Mouse (Mus musculus): ENCODE results near the gene Sypl2. TPM values are rescaled to one million over a fixed set of nuclear protein-coding genes. Genes with fewer than 3 reads are reported as not detected.

Sypl2 gene
- polyA plus RNA-seq, 1 experiment: 3.1 TPM

GRCm38 (mm10) chr3:108209001-108209400 is 17.4 kb downstream of the Sypl2 start:
- no peak overlapping the region for H3K4me3 ChIP-seq (replicated peaks; ENCODE audit: extremely low read depth, low read depth, low read length)
- TF ChIP-seq CTCF (IDR thresholded peaks at IDR 0.05; ENCODE audit: insufficient read depth, low read length) (no peak), POLR2A (IDR thresholded peaks at IDR 0.05; ENCODE audit: borderline replicate concordance, extremely low read depth, low read depth, low read length) (no peak)
- no peak for DNase-seq
- H3K4me1 ChIP-seq (ENCODE audit: control insufficient read depth, insufficient read depth, low read length): peaks cover 6% of the 10 kb centered on the region
- WGBS: 80% methylated on average over 3 of the region's 3 CpGs

- no peak overlapping the region for H3K4me3 ChIP-seq (replicated peaks; ENCODE audit: extremely low read depth, low read depth, low read length)
- no peak for DNase-seq
- H3K4me1 ChIP-seq (ENCODE audit: control insufficient read depth, insufficient read depth, low read length): peaks cover 6% of the 10 kb centered on the region
- WGBS: 81% methylated on average over 15 of the region's 15 CpGs
- TF ChIP-seq POLR2A (IDR thresholded peaks at IDR 0.05; ENCODE audit: borderline replicate concordance, extremely low read depth, low read depth, low read length): no peak
- TF ChIP-seq CTCF (IDR thresholded peaks at IDR 0.05; ENCODE audit: insufficient read depth, low read length): no peak
Observed at GRCm38 (mm10) chr3:108206731-108207375, 19.6 kb downstream of the Sypl2 start.

GRCm38 (mm10) chr3:108205601-108206000 is 20.8 kb downstream of the Sypl2 start:
- TF ChIP-seq POLR2A (IDR thresholded peaks at IDR 0.05; ENCODE audit: borderline replicate concordance, extremely low read depth, low read depth, low read length) (no peak), CTCF (IDR thresholded peaks at IDR 0.05; ENCODE audit: insufficient read depth, low read length) (no peak)
- WGBS: 90% methylated on average over 8 of the region's 8 CpGs
- Histone ChIP-seq H3K4me1 (ENCODE audit: control insufficient read depth, insufficient read depth, low read length) (peaks cover 9% of the 10 kb centered on the region), H3K4me3 (replicated peaks; ENCODE audit: extremely low read depth, low read depth, low read length) (no peak overlapping the region)
- no peak for DNase-seq

GRCm38 (mm10) chr3:108204470-108204869 is 22.0 kb downstream of the Sypl2 start:
- WGBS: 72% methylated on average over 11 of the region's 11 CpGs
- DNase-seq: no peak
- Histone ChIP-seq H3K4me1 (ENCODE audit: control insufficient read depth, insufficient read depth, low read length) (peaks cover 7% of the 10 kb centered on the region), H3K4me3 (replicated peaks; ENCODE audit: extremely low read depth, low read depth, low read length) (no peak overlapping the region)
- no peak for TF ChIP-seq CTCF (IDR thresholded peaks at IDR 0.05; ENCODE audit: insufficient read depth, low read length)
- TF ChIP-seq POLR2A (IDR thresholded peaks at IDR 0.05; ENCODE audit: borderline replicate concordance, extremely low read depth, low read depth, low read length): no peak

GRCm38 (mm10) chr3:108203621-108204325 is 22.7 kb downstream of the Sypl2 start:
- no peak overlapping the region for H3K4me3 ChIP-seq (replicated peaks; ENCODE audit: extremely low read depth, low read depth, low read length)
- H3K4me1 ChIP-seq (ENCODE audit: control insufficient read depth, insufficient read depth, low read length): peaks cover 9% of the 10 kb centered on the region
- DNase-seq: peak; percentile 84
- TF ChIP-seq POLR2A (IDR thresholded peaks at IDR 0.05; ENCODE audit: borderline replicate concordance, extremely low read depth, low read depth, low read length) (no peak), CTCF (IDR thresholded peaks at IDR 0.05; ENCODE audit: insufficient read depth, low read length) (peak; percentile 87)
- 68% methylated on average over 11 of the region's 11 CpGs for WGBS

GRCm38 (mm10) chr3:108203212-108203611 is 23.2 kb downstream of the Sypl2 start:
- peaks cover 9% of the 10 kb centered on the region for H3K4me1 ChIP-seq (ENCODE audit: control insufficient read depth, insufficient read depth, low read length)
- no peak for DNase-seq
- no peak for TF ChIP-seq POLR2A (IDR thresholded peaks at IDR 0.05; ENCODE audit: borderline replicate concordance, extremely low read depth, low read depth, low read length)
- no peak for TF ChIP-seq CTCF (IDR thresholded peaks at IDR 0.05; ENCODE audit: insufficient read depth, low read length)
- no peak overlapping the region for H3K4me3 ChIP-seq (replicated peaks; ENCODE audit: extremely low read depth, low read depth, low read length)
- WGBS: 85% methylated on average over 13 of the region's 13 CpGs

- no peak for DNase-seq
- no peak overlapping the region for H3K4me3 ChIP-seq (replicated peaks; ENCODE audit: extremely low read depth, low read depth, low read length)
- H3K4me1 ChIP-seq (ENCODE audit: control insufficient read depth, insufficient read depth, low read length): peaks cover 9% of the 10 kb centered on the region
- TF ChIP-seq CTCF (IDR thresholded peaks at IDR 0.05; ENCODE audit: insufficient read depth, low read length) (no peak), POLR2A (IDR thresholded peaks at IDR 0.05; ENCODE audit: borderline replicate concordance, extremely low read depth, low read depth, low read length) (no peak)
Observed at GRCm38 (mm10) chr3:108202506-108202905, 23.9 kb downstream of the Sypl2 start.

- Histone ChIP-seq H3K4me3 (replicated peaks; ENCODE audit: extremely low read depth, low read depth, low read length) (peak within 1 kb of the TSS; percentile 97), H3K4me1 (ENCODE audit: control insufficient read depth, insufficient read depth, low read length) (peaks cover 9% of the 10 kb centered on the region)
- peak; percentile 97 for DNase-seq
- WGBS: 3% methylated on average over 44 of the region's 44 CpGs
- TF ChIP-seq POLR2A (IDR thresholded peaks at IDR 0.05; ENCODE audit: borderline replicate concordance, extremely low read depth, low read depth, low read length) (peak; percentile 78), CTCF (IDR thresholded peaks at IDR 0.05; ENCODE audit: insufficient read depth, low read length) (no peak)
Observed at GRCm38 (mm10) chr3:108200329-108201323, 25.8 kb downstream of the Sypl2 start, which contains the start of gene Cyb561d1. TSS of gene Cyb561d1 (minus strand) at chr3:108201212.

GRCm38 (mm10) chr3:108199231-108199630 is 27.2 kb downstream of the Sypl2 start:
- H3K4me3 ChIP-seq (replicated peaks; ENCODE audit: extremely low read depth, low read depth, low read length): no peak overlapping the region
- DNase-seq: no peak
- WGBS: 93% methylated on average over 6 of the region's 6 CpGs
- H3K4me1 ChIP-seq (ENCODE audit: control insufficient read depth, insufficient read depth, low read length): peaks cover 9% of the 10 kb centered on the region
- TF ChIP-seq CTCF (IDR thresholded peaks at IDR 0.05; ENCODE audit: insufficient read depth, low read length) (no peak), POLR2A (IDR thresholded peaks at IDR 0.05; ENCODE audit: borderline replicate concordance, extremely low read depth, low read depth, low read length) (no peak)
